Mouse (Mus musculus): Measurements from ENCODE around the gene Utp18.
"Not testable (repeated sequence)": the region's sequence is repeated elsewhere in the genome, so short reads cannot be mapped to it uniquely, and the experiment has no call there.

Utp18 gene

GRCm38 (mm10) chr11:93885572-93886410 is at the start of gene Utp18, which contains the start of gene Mbtd1:
Gene Utp18 (minus strand): TSS chr11:93885766.
Gene Mbtd1 (plus strand): TSS chr11:93885852.
- peak; percentile 98 to 99 for DNase-seq

GRCm38 (mm10) chr11:93929106-93929505 is 43.5 kb upstream of the Utp18 start:
- peak in 1 of 2 experiments; percentile 30 for DNase-seq

- DNase-seq, result not testable (repeated sequence)
Measured at GRCm38 (mm10) chr11:93915019-93915418, 29.5 kb upstream of the Utp18 start.

DNA sequence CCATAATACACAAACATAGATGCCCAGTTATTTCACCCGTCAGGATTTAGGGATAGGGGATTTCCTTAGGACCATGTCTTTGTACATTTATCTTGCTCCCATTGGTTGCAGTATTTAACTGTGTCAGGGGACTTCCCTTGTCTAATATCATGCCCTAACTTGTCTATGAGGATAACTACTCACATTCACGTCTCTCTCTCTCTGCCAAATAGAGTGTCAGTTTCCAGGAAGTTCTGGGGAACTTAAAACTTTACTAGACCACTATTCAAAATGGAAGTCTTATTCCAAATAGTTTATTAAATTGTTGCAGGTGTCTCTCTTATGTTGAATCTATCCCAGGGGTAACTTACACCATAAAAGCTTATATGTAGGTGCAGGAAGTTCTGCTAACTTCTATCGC is 26.0 kb upstream of the Utp18 start:
- no peak for DNase-seq

DNA sequence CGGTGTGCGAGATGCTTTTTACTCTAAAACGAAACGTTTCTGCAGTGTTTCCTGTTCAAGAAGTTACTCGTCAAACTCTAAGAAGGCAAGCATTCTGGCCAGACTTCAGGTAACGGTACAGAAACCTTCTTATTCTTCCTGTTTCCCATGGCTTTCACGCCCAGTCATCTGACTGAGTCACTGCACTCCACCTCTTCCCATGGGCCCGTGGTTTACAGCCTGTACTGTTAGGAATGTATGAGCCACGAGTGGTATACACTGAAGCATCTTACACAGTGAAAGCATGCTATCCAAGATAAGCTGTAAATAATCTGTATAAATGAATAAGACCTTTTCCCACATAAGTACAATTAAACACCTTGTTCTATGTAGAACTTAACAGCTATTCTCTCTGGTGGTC is 23.3 kb upstream of the Utp18 start:
- no peak for DNase-seq

GRCm38 (mm10) chr11:93907839-93908238 is 22.3 kb upstream of the Utp18 start:
- no peak for DNase-seq

- no peak for DNase-seq
Measured at GRCm38 (mm10) chr11:93906834-93907233, 21.3 kb upstream of the Utp18 start.

DNA sequence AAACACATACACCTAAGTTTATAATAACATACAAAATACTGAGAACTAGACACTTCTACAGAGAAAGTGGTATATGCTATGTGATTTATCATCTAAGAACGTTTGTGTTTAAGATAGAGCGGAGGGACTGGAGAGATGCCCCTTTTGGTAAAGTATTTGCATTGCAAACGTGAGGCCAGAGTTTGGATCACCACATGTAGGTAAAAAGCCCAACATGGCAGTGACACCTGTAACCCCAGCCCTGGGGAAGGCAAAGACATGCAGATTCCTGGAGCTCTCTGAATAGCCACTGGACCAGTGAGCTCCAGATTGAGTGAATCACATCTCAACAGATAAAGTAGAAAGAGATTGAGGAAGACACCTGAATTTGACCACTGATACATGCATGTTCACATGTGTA is 12.2 kb upstream of the Utp18 start:
- no peak for DNase-seq

- DNase-seq, result no peak
Measured at GRCm38 (mm10) chr11:93887080-93887447, 1.5 kb upstream of the Utp18 start.

DNA sequence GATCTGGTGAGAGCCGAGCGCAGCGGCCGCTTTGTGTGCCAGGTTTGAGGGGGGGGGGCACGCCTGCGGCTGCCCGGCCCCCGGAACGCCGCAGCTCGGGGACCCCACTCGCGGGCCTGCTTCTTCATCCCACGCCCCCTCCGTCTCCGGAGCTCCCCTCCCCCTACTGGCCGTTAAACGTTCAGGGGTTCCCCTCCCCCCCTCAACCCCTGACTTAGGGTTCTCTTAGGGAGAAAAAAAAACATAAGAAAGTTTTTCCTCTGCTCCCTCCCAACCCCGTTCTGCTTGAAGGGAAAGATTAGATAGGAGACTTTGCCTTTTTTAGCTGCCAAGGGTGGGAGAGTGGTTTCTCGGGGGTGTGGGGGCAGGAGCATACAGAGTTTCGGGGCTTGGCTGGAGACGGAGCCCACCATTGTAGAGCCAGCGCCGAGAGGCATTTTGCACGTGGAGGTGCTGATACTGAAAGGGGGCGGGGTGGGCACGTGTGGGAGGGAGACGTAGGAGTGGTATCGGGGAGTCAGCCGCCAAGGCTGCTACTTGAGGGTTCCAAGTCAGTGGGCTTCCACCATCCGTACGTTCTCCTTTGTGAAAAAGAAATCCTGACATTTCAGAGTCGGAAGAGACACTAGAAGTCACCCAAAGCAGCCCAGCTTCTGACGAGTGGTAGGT is 979 bp upstream of the Utp18 start:
- peak in 1 of 2 experiments; percentile 44 for DNase-seq

DNA sequence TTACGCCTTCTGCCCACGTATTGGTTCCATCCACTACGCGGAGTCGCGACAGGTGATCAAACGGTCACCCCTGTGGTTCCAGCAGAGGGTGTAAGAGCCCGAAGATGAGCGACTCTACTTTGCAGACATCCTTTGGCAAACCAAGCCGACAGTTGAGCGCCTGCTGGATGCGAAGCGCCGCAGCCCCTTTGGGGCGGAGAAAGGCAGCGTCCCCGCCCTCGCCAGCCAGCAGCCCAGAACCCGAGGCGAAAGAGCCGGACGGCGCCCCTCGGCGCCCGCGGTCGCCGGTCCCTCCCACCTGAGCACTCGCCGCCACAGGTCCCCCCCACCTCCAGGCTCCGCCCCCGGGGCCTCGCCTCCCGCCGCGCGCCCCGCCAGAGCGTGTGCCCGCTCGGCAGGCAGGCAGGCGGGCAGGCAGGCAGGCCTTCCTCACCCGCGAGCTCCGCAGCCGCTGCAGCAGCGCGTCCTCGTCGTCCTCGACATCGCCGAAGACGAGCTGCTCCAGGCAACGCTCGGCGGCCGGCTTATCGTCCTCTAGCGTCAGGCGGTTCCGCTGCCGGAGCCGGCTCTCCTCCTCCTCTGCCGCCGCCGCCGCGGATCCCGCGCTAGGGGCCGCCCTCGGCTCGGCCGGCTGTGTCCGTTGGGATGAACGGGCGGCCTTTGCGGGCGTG is 530 bp downstream of the Utp18 start:
- DNase-seq, result peak; percentile 65 to 82

DNA sequence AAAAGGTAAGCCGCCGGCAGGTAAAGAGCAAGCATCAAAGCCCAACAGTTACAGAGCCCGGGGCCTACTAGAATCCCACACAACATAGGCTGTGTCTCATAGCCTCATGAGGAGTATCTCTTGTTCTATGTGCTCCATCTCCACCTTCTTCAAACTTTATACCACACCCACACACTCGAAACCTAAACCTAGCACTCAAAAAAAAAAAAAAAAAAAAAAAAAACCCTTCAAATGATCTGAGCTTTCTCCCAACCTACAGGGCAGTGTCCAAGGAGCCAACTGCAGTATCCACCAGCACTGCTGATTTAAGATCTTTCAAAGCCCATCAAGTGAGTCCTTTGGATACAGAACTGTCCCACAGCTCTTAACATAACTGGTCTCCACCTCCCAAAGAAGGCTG is 1.5 kb downstream of the Utp18 start:
- no peak for DNase-seq

DNA sequence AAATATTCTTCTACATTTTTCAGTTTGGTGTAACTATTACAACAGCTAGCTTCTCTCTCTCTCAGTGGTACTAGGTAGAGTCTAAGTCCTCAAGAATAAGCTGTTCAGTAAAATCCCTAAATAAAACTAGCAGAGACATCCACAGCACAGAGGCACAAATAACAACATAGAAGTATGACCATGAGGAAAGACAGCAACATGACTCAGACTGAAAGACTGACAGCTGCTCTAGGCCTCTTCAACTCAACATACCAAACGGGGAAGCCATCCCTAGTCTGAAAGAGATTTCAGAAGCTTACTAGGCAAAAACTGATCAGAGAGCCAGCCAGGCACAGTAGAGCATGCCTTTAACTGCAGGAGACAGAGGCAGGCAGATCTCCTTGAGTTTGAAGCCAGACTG is 22.9 kb downstream of the Utp18 start:
- DNase-seq, result no peak

DNA sequence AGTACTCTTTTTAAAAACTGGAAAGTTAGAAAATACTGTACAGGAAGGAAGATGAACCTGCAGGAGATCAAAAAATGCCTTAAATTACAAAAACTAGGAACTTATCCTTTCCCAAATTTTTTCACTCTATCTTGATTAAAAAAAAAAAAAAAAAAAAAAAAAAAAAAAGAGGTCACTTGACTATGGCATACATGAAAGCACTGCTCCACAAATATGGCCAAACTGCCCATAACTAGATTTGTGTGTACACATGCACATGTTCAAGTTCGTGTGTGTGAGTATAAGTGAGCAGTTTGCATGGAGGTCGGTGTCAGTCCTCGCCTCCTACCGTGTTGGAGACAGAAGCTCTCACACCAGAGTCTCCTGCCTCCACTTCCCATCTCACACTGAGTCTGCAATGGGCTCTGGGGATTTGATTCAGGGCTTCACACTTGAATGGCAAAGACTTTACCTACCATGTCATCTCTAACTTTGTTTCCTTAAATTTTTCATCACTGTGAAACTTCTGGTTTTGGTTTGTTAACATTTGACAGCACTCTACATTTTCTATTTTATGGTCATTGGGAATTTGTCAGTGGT is 23.4 kb downstream of the Utp18 start:
- no peak for DNase-seq

DNA sequence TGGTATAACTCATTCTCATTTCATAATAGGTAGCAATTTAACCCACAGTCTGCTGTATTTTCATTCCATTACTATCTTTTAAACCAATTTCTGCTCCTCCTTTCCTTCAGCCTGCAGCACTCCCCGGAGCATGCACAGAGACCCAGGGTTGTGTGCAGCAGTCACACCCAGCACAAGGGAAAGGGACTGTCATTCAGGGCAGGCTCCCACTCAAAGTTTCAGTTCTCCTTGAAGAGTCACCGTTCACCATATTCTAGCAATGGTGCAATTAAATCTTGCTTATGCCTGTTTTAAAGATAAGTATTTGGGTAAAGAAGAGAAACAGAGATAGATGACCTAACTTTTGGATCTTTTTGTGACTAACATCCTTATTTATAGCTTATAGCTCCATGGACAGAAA is 24.4 kb downstream of the Utp18 start:
- no peak for DNase-seq

DNA sequence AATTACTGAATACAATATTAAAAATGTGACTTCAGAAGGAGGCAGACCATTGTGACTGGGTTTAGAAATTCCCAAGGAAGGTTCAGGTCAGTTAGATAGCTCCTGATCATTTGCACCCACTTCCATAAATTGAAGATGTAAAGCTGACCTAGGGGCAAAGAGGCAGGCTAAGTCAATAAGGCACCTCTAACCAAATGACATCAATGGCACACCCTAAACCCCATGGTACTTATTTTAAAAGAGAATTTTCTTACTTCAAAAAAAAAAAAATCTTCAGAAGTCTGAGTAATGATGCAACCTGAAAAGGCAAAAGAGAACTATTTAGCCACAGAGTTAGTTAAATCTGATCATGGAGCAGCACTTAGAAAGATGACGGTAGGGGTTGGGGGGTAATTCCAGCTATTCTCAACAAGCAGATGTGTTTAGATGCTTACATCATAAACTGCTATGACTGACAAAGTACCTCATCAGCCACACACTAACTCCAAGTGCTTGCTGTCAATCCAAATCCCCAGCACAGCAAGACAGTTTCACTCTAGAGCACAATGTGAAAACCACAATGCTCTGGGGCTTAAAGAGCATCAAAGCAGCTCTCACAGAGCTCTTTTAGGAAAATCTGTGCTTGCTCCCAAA is 24.9 kb downstream of the Utp18 start:
- no peak for DNase-seq

- peak; percentile 63 to 92 for DNase-seq
Measured at GRCm38 (mm10) chr11:93856284-93856955, 29.1 kb downstream of the Utp18 start.

DNA sequence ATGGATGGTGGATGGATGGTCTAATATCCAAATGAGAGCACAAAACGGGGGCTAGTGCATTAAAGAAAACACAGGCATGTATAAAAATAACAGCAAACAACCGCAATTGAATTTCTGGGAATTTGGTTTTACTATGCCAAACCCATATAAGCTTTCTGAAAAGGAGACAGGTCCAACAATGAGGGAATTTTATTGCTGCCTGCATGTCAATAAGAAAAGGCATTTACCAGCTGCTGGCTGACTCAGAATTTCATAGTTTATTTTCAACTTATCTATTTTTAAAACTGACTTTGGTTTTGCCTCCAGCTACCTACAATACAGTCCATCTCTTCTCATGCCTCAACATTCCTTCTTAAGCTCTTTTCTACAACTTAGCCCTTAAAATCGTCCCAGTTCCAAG is 33.0 kb downstream of the Utp18 start:
- DNase-seq, result no peak

GRCm38 (mm10) chr11:93847342-93847741 is 38.2 kb downstream of the Utp18 start:
- no peak for DNase-seq

- DNase-seq, result no peak
Measured at GRCm38 (mm10) chr11:93835800-93836199, 49.8 kb downstream of the Utp18 start.

DNA sequence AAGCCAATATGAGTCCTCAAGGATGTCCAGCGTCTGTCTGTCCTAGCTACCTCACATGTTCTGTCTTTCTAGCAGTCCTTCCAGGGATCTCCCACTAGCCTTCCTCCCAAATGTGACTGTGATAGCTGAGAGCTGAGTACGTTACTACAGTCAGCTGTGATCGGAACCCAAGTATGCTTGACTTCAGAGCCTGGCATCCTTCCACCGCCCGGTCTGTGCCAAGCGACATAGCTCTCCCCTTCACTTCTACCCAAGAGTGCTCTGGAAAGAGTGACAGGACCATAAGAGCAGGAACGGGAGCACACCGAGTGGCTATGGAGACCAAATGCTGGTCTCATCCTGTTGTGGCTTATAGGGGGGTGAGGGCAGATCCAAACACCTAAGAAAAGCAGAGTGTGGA is 55.6 kb downstream of the Utp18 start:
- no peak for DNase-seq

GRCm38 (mm10) chr11:93829327-93829679 is 56.3 kb downstream of the Utp18 start:
- DNase-seq, result peak in 1 of 2 experiments; percentile 14
